Mouse (Mus musculus): ENCODE data around the gene Klk11. TPM values are rescaled to one million over a fixed set of nuclear protein-coding genes. Genes with fewer than 3 reads are reported as not detected.

The Klk11 gene
- total RNA-seq, 2 experiments from 2014 or later = 0.27 TPM; not detected in 1

DNA sequence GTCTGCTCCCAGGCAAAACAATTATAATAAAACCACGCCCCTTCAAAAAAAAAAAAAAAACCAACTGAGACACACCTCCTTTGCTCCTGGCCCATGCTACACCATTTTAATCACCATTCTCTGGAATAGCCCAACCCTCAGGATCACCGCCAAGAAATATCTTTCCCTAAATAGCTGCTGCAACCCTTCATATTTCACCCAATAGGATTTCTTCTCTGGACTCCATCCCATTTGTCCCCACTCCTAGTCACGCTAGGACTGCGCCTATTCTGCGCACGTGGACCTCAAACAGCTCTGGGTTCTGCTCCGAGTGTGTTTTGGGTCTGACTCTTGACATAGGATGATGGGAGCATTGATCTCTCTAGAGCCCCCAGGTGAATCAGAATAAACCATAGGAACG is 22.0 kb downstream of the Klk11 start:
- no peak for DNase-seq

DNA sequence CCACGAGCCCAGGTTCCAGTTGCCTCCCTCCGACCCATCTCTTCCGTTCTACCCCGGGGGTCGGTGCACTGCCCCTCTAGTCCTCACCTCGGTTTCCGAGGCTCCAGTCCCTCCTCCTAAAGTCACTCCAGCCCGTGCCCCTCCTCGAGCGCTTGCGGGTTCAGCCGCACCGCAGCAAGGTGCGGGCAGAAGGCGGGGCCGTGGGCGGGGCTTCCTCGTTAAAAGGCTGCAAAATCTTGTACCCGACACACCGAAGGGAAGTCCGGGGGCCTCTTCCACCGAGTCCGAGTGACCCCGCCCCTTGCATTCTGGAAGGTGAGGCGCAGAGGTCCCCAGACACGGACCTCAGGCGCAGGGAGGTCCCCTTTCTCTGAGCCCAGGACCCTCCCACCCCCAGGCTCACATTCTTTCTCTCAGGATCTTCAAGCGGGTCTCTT is 22.9 kb downstream of the Klk11 start, which contains the start of gene Klk8:
Klk8 (plus strand) TSS at position 245 of the 437 bp plus-strand sequence.
- DNase-seq = peak; percentile 20

DNA sequence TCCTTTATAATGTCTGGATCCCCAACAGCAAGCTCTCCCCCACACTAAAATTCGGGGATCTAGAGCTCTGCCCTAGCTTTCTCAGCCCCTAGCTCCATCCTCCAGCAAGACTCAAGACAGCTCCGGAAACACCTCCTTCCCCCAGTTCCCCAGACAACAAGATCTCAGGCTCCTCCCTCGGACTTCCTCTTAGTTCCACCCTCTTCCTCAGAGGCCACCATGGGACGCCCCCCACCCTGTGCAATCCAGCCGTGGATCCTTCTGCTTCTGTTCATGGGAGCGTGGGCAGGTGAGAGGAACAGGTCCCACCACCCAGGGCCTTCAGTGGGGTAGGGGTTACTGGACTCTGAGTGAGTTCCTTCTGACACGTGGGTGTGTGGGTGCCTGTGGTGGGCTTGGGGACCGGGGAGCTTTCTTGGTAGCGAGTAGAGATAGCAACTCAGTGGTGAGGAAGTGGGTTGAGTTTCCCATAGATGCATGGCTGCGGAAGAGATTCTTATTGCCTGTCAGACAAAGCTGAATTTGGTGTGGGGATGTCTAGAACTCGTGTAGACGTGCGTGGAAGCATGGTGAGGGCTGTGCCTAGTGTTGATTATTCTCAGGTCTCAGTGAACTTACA is 23.5 kb downstream of the Klk11 start:
- DNase-seq = no peak

DNA sequence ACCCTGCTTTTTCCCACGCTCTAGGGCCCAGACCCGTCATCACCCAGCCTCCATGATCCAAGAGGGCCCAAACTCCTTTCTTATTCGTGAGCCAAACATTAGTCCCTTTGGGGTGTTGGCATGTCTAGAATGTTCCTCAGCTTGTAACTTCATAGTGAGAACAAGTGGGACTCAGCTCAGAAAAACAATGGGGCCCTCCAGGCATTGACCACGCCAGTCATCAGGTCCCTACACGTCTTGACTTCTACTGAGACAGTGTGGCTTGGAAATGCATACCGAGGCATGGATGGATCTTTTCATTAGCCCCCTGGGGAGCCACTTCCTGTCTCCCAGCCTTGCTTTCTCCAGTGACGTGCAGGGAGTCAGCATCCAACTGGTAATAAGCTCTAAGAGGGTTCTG is 25.5 kb downstream of the Klk11 start:
- DNase-seq = no peak

DNA sequence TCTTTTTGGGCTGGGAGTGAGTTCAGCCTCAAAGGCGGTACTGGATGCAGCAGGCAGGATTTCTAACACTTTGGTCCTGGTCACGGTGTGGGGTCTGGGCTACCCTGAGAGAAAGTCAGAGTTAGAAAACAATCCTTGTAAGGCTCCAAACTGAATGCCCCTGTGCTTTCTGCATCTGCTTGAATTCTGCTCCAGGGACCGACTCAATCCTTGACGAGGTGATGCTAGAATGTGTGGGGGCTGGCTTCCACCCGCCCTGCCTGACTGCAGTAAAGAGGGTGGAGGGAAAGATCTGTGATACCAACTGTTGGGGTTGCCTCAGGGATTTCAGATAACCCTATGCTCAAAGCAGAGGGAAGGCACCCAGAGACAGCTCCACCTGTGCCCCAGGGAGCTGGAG is 36.6 kb downstream of the Klk11 start, which contains the start of gene Klk7:
Klk7 (plus strand) TSS at position 301 of the 400 bp plus-strand sequence.
- DNase-seq = no peak

DNA sequence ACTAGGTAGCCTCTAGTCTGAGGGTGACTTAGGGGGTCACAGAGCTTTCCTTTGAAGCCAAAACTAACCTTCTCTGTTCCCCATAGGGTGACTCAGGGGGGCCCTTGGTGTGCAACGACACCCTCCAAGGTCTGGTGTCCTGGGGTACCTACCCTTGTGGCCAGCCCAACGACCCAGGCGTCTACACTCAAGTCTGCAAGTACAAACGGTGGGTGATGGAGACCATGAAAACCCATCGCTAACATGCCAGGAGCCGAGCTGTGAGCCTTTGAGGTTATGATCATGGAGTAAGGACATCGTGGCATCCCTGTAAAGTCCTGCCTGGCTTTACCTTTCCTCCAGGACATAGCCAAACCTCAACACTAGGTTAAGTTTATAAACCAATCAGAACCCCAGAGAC is 40.8 kb downstream of the Klk11 start:
- no peak for DNase-seq

DNA sequence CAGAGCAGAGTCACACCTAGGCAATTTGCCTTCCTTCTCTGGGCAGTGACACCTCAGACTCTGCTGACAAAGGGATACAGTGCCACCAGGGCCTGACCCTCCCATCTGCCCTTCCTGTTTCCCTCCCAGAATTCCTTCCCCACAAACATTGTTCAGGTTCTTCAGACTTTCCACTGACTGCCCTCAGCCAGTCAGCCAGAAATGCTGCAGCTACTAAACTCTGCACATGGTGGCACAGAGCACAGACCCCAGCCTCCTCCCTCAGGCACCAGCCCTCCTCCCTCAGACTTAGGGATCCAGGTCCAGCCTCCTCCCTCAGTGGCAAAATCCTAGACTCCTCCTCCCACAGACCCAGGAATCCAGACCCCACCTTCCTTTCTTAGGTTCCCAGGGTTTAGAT is 42.3 kb downstream of the Klk11 start:
- DNase-seq = no peak

DNA sequence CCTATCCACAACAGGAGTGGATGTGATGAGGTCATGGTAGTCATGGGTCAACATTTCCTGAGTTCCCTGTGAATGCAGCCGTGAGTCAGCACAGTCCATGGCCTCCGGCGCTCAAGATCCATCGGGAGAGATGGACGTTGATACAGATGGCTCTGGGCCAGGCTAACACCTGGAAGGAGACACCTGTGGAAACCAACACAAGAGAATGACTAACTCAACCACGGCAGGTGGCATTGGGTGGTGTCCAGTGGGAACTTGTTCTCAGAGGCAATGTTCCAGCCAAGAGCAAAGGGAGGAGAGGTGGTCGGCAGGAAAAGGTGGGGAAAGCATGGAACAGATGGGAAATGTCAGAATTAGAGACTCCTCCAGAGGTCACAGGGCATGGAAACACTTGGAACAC is 47.2 kb downstream of the Klk11 start:
- DNase-seq = no peak

DNA sequence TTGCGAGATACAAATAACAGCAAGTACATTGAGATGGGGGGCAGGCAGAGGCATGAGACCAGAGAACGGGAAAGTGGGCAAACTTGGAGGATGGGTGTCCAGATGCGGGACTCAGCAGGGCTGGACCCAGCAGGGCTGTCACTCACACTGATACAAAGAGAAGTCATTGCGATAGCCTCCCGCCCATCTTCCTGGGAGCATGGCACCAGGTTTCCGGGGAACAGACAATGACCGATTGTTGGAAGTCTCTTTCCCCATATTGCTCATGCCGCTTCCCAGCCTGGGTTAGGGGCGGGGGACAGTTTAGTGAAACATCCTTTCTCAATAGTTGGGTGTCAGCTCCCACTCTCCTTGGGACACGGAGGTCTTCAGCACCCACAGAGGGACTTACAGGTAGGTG is 49.8 kb downstream of the Klk11 start, which contains the start of gene Klk6:
Klk6 (plus strand) TSS at position 301 of the 400 bp plus-strand sequence.
- DNase-seq = no peak

DNA sequence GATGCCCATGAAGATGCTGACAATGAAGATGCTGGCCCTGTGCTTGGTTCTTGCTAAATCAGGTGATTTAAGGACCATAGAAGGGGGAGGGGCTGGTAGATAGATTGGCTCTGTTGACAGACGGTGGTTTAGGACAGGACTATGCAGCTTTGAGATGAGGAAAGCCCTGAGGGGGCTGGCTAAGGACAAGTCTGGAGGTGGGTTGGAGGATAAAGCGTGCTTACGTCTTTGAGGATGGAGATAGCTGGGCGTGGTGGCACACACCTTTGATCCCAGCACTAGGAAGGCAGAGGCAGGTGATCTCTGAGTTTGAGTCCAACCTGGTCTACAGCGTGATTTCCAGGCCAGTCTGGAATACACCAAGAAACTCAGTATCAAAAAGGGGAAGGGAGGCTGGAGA is 51.7 kb downstream of the Klk11 start:
- DNase-seq = no peak

DNA sequence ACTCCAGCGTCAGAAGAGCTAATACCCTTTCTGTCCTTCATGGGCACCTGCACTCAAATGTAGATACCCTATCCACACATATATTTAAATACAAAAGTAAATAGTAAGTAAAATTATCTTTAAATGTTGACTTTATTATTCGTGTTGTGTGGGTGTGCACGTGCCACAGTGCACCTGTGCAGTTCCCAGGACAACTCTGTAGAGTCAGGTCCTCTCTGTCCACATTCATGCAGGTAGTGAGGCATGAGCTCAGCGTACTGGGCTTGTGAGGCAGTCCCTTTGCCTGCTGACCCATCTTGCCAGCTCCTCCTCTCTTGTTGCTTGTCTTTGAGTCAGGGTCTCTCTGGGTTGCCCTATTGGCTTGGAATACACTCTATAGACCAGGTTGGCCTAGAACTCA is 53.3 kb downstream of the Klk11 start:
- DNase-seq = no peak

Other genes starting within 250 kb of the Klk11 start
- 1 to 10 TPM; 3.3 to 4.0 TPM for gene Cd33, start 230.2 kb upstream of the Klk11 start, total RNA-seq (2021)
- 1 to 10 TPM; 1.9 to 2.5 TPM for gene Zfp658, start 212.3 kb upstream of the Klk11 start, total RNA-seq (2021)
- gene Zfp719, start 195.0 kb upstream of the Klk11 start, total RNA-seq (2021) = 10 to 100 TPM; 10.8 to 12.5 TPM
- gene Zfp819, start 167.4 kb upstream of the Klk11 start, total RNA-seq (2021) = under 1 TPM in 1 of 2 experiments, not detected in 1; 0.27 TPM
- gene Ceacam18, start 139.9 kb upstream of the Klk11 start, total RNA-seq (2021) = not detected
- gene Siglece, start 114.4 kb upstream of the Klk11 start, total RNA-seq (2021) = 1 to 10 TPM; 1.1 to 1.6 TPM
- gene Ctu1, start 102.6 kb upstream of the Klk11 start, total RNA-seq (2021) = 1 to 10 TPM; 9.7 to 9.8 TPM
- under 1 TPM in 1 of 2 experiments, not detected in 1; 0.24 TPM for gene Klk14, start 84.2 kb upstream of the Klk11 start, total RNA-seq (2021)
- gene Klk13, start 62.0 kb upstream of the Klk11 start, total RNA-seq (2021) = not detected
- not detected for gene Klk12, start 5.7 kb upstream of the Klk11 start, total RNA-seq (2021)
- gene Klk10, start 6.4 kb downstream of the Klk11 start, total RNA-seq (2021) = under 1 TPM; 0.45 to 0.79 TPM
- gene Klk9, start 17.3 kb downstream of the Klk11 start, total RNA-seq (2021) = not detected
- 1 to 10 TPM; 7.0 to 7.3 TPM for gene Klk8, start 23.0 kb downstream of the Klk11 start, total RNA-seq (2021)
- gene Klk7, start 36.7 kb downstream of the Klk11 start, total RNA-seq (2021) = not detected
- gene Klk6, start 49.9 kb downstream of the Klk11 start, total RNA-seq (2021) = not detected
- not detected for gene Klk5, start 67.4 kb downstream of the Klk11 start, total RNA-seq (2021)
- gene Klk4, start 106.6 kb downstream of the Klk11 start, total RNA-seq (2021) = under 1 TPM; 0.21 to 0.24 TPM
- gene Klk15, start 159.1 kb downstream of the Klk11 start, total RNA-seq (2021) = not detected
- gene Klk1b8, start 176.1 kb downstream of the Klk11 start, total RNA-seq (2021) = not detected
- not detected for gene Klk1b1, start 192.1 kb downstream of the Klk11 start, total RNA-seq (2021)
- not detected for gene Klk1b9, start 201.5 kb downstream of the Klk11 start, total RNA-seq (2021)
- not detected for gene Klk1b11, start 221.3 kb downstream of the Klk11 start, total RNA-seq (2021)
- not detected for gene Klk1b26, start 237.6 kb downstream of the Klk11 start, total RNA-seq (2021)